Mouse (Mus musculus): ENCODE results near the gene Ppm1b. TPM values are rescaled to one million over a fixed set of nuclear protein-coding genes. Genes with fewer than 3 reads are reported as not detected.

Ppm1b gene
- polyA plus RNA-seq, 1 experiment from 2014 or later, result 36.9 TPM

DNA sequence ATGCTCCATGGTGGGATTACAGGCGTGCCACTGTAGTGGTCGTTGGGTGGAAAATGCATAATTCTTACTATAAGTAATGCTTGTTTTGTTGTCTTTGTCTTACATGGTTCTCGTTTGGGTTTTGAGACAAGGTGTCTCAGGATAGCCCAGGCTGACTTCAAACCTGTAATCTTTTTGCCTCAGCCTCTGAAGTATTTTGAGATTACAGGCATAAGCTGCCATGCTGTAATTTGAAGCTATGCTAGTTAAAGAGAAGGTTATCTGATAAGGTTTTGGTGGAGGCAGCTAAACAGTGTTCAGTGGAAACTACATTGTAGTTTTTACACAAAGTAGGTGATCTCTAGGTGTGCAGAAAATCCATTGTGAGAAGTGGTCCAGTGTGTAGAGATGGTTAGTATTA, 61.8 kb downstream of the Ppm1b start:
- 86% methylated on average over 3 of the region's 3 CpGs for WGBS
- Histone ChIP-seq H3K9me3 (ENCODE audit: control insufficient read depth, low read length) (no peaks in the 10 kb centered on the region), H3K36me3 (ENCODE audit: control insufficient read depth, insufficient read depth, low read length) (no peaks in the 10 kb centered on the region), H3K27me3 (ENCODE audit: control insufficient read depth, insufficient read depth, low read length) (no peaks in the 10 kb centered on the region), H3K4me1 (replicated peaks; ENCODE audit: control insufficient read depth, insufficient read depth) (no peaks in the 10 kb centered on the region), H3K27ac (replicated peaks) (no peak overlapping the region), H3K4me3 (ENCODE audit: low read depth, low read length) (no peak overlapping the region), H3K9ac (ENCODE audit: low read length) (no peak overlapping the region), H3K4me2 (replicated peaks; ENCODE audit: low read depth) (no peak overlapping the region)
- DNase-seq (ENCODE audit: low spot score) (no peak), ATAC-seq (ENCODE audit: low FRiP score, low TSS enrichment) (no peak)
- TF ChIP-seq EP300 (optimal IDR thresholded peaks at IDR 0.05) (no peak), CTCF (IDR thresholded peaks at IDR 0.05; ENCODE audit: low read depth) (no peak)

DNA sequence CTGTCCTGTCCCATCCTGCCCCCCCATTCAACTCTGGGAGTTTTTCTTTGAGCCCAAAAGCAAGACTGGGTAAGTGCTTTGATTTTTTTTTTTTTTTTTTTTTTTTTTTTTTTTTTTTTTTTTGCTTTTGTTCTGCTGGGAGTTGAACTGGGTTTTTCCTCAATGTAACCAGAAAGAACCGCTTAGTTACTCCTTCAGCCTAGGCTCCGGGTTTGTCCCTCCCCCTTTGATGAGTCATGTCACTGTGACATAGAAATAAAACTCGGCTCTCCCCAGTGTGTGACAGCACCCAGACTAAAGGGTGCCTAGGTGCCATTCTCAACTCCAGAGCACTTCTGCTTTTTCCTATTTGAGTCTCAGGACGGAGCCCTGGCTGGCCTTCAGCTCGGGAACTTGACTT, 62.3 kb downstream of the Ppm1b start:
- 71% methylated on average over 5 of the region's 5 CpGs for WGBS
- no peak overlapping the region for H3K4me2 ChIP-seq (replicated peaks; ENCODE audit: low read depth)
- no peaks in the 10 kb centered on the region for H3K9me3 ChIP-seq (ENCODE audit: control insufficient read depth, low read length)
- TF ChIP-seq EP300 (optimal IDR thresholded peaks at IDR 0.05) (no peak), CTCF (IDR thresholded peaks at IDR 0.05; ENCODE audit: low read depth) (no peak)
- H3K36me3 ChIP-seq (ENCODE audit: control insufficient read depth, insufficient read depth, low read length), result no peaks in the 10 kb centered on the region
- ATAC-seq (ENCODE audit: low FRiP score, low TSS enrichment), result peak; percentile 41; the same call in 1 of the 2 replicates
- H3K4me1 ChIP-seq (replicated peaks; ENCODE audit: control insufficient read depth, insufficient read depth), result no peaks in the 10 kb centered on the region
- no peak overlapping the region for H3K4me3 ChIP-seq (ENCODE audit: low read depth, low read length)
- H3K27me3 ChIP-seq (ENCODE audit: control insufficient read depth, insufficient read depth, low read length), result no peaks in the 10 kb centered on the region
- DNase-seq (ENCODE audit: low spot score), result no peak
- H3K27ac ChIP-seq (replicated peaks), result no peak overlapping the region
- H3K9ac ChIP-seq (ENCODE audit: low read length), result no peak overlapping the region

DNA sequence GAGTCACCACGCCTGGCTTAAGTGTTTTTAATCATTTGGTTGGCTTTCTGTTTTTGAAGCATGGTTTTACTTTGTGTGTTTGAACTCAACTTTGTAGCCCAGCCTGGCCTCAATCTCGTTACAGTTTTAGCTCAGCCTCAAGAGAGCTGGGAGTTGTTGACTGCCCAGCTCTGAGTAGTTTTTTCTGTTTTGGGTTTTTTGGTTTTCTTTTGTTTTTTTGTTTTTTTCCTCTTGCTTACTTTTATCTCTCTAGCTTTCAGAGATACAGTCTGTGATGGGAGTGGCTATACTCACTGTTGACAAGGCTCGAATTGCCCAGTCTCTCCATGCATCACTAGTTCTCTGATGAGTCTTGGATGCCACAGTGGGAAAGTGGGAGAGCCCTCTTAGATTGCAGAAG, 63.8 kb downstream of the Ppm1b start:
- Histone ChIP-seq H3K27ac (replicated peaks) (no peak overlapping the region), H3K27me3 (ENCODE audit: control insufficient read depth, insufficient read depth, low read length) (no peaks in the 10 kb centered on the region), H3K9ac (ENCODE audit: low read length) (no peak overlapping the region), H3K4me1 (replicated peaks; ENCODE audit: control insufficient read depth, insufficient read depth) (no peaks in the 10 kb centered on the region), H3K4me2 (replicated peaks; ENCODE audit: low read depth) (no peak overlapping the region), H3K9me3 (ENCODE audit: control insufficient read depth, low read length) (no peaks in the 10 kb centered on the region), H3K36me3 (ENCODE audit: control insufficient read depth, insufficient read depth, low read length) (no peaks in the 10 kb centered on the region), H3K4me3 (ENCODE audit: low read depth, low read length) (no peak overlapping the region)
- TF ChIP-seq CTCF (IDR thresholded peaks at IDR 0.05; ENCODE audit: low read depth) (no peak), EP300 (optimal IDR thresholded peaks at IDR 0.05) (no peak)
- WGBS, result 87% methylated on average over 3 of the region's 3 CpGs
- ATAC-seq (ENCODE audit: low FRiP score, low TSS enrichment) (no peak), DNase-seq (ENCODE audit: low spot score) (no peak)

DNA sequence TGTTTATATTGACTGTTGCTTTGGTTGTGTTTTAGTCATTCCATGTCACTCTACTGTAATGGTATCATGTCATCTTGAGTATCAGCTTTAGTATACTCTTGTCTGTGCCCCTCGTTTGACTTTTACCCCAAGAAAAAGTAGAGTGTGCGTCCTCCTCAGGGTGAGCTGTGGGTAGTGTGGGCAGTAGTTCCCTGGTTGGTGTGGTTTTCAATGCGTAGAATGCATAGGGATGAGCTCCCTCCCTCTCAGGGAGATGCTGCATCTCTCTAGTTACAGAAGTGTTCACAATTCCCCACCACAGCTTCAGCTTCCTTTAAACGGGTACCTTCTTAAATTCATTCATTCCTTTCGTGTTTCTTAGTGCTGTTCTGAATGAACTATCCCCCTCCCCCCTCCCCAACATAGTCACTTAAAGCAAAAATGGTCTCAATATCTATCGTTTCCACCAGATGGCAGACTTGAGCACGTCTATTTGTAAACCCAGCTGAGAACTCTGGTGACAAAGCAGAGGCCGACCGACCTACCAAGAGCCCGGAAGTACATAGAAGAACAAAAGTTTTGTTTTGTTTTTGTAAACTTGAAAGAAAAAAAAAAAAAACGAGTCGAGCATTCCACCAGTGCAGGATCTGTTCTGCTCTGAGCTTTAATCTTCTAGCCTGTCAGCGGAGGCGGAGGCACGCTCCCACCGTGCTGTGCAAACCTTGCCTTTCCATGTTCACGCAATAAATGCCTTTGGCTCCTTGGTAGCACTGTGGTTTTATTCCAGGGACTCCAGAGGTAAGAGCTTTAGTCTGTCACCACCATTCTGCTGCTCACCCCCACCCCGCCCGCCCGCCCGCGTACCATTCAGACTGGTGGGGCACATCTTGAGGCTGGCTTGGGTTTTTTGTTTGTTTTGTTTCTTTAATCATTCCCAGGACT, 67.0 kb downstream of the Ppm1b start:
- DNase-seq (ENCODE audit: low spot score) (peak; percentile 62), ATAC-seq (ENCODE audit: low FRiP score, low TSS enrichment) (peak; percentile 58)
- Histone ChIP-seq H3K9ac (ENCODE audit: low read length) (no peak overlapping the region), H3K4me3 (ENCODE audit: low read depth, low read length) (no peak overlapping the region), H3K9me3 (ENCODE audit: control insufficient read depth, low read length) (no peaks in the 10 kb centered on the region), H3K4me2 (replicated peaks; ENCODE audit: low read depth) (peak overlapping the region; percentile 28; the same call in 1 of the 2 replicates), H3K36me3 (ENCODE audit: control insufficient read depth, insufficient read depth, low read length) (no peaks in the 10 kb centered on the region), H3K4me1 (replicated peaks; ENCODE audit: control insufficient read depth, insufficient read depth) (no peaks in the 10 kb centered on the region), H3K27me3 (ENCODE audit: control insufficient read depth, insufficient read depth, low read length) (no peaks in the 10 kb centered on the region), H3K27ac (replicated peaks) (peak overlapping the region; percentile 41)
- 48% methylated on average over 22 of the region's 22 CpGs for whole genome bisulfite sequencing
- TF ChIP-seq CTCF (IDR thresholded peaks at IDR 0.05; ENCODE audit: low read depth) (peak; percentile 78), EP300 (optimal IDR thresholded peaks at IDR 0.05) (no peak)

DNA sequence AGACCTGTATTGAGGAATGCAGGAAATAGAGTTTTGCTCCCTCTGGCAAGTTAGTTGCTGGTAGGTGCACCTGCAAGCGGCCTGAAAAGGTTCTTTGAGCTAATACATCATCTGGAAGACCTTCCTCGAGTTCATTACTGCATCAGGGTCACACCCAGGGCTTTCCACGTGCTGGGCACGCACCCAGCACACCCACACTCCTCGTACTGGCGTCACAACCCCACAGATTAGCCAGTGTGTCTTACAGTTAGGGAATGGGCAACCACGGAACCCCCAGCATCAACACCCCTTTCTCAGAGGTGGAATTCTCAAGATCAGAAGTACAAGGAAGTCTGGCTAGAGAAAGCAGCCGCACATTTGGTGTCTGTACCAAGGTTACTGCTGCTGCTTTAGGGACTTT, 67.7 kb downstream of the Ppm1b start:
- TF ChIP-seq EP300 (optimal IDR thresholded peaks at IDR 0.05) (no peak), CTCF (IDR thresholded peaks at IDR 0.05; ENCODE audit: low read depth) (no peak)
- 58% methylated on average over 8 of the region's 8 CpGs for WGBS
- peak; percentile 51 for ATAC-seq (ENCODE audit: low FRiP score, low TSS enrichment)
- peak; percentile 69 for DNase-seq (ENCODE audit: low spot score)
- H3K9ac ChIP-seq (ENCODE audit: low read length), result no peak overlapping the region
- H3K27me3 ChIP-seq (ENCODE audit: control insufficient read depth, insufficient read depth, low read length), result no peaks in the 10 kb centered on the region
- H3K4me1 ChIP-seq (replicated peaks; ENCODE audit: control insufficient read depth, insufficient read depth), result no peaks in the 10 kb centered on the region
- peak overlapping the region; percentile 69; the same call in 1 of the 2 replicates for H3K27ac ChIP-seq (replicated peaks)
- H3K36me3 ChIP-seq (ENCODE audit: control insufficient read depth, insufficient read depth, low read length), result no peaks in the 10 kb centered on the region
- H3K4me3 ChIP-seq (ENCODE audit: low read depth, low read length), result no peak overlapping the region
- no peak overlapping the region for H3K4me2 ChIP-seq (replicated peaks; ENCODE audit: low read depth)
- H3K9me3 ChIP-seq (ENCODE audit: control insufficient read depth, low read length), result no peaks in the 10 kb centered on the region

DNA sequence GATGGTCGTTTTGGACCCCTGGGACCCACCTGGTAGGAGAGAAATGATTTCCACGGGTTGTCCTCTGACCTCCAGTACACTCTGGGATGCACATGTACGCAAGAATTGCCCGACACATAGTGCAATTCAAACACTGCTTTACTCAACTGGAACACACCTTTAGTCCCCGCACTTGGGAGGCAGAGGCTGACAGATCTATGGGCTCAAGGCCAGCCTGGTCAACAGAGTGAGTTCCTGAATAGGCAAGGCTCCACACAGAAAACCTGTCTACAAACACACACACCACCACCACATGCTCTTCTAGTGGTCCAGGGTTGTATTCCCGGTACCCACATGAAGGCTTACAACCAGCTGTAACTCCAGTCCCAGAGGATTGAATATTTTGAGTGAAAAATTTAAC, 68.6 kb downstream of the Ppm1b start:
- 77% methylated on average over 6 of the region's 6 CpGs for WGBS
- no peak overlapping the region for H3K4me3 ChIP-seq (ENCODE audit: low read depth, low read length)
- TF ChIP-seq EP300 (optimal IDR thresholded peaks at IDR 0.05) (no peak), CTCF (IDR thresholded peaks at IDR 0.05; ENCODE audit: low read depth) (no peak)
- DNase-seq (ENCODE audit: low spot score) (peak; percentile 64), ATAC-seq (ENCODE audit: low FRiP score, low TSS enrichment) (0 out of 2 replicates have a peak, but pooled peaks have one; percentile 16)
- H3K9ac ChIP-seq (ENCODE audit: low read length), result no peak overlapping the region
- H3K27ac ChIP-seq (replicated peaks), result no peak overlapping the region
- H3K9me3 ChIP-seq (ENCODE audit: control insufficient read depth, low read length), result no peaks in the 10 kb centered on the region
- H3K27me3 ChIP-seq (ENCODE audit: control insufficient read depth, insufficient read depth, low read length), result no peaks in the 10 kb centered on the region
- H3K36me3 ChIP-seq (ENCODE audit: control insufficient read depth, insufficient read depth, low read length), result no peaks in the 10 kb centered on the region
- H3K4me1 ChIP-seq (replicated peaks; ENCODE audit: control insufficient read depth, insufficient read depth), result no peaks in the 10 kb centered on the region
- H3K4me2 ChIP-seq (replicated peaks; ENCODE audit: low read depth), result no peak overlapping the region
